Mouse (Mus musculus): ENCODE results near the gene Gnao1. TPM values are rescaled to one million over a fixed set of nuclear protein-coding genes. Genes with fewer than 3 reads are reported as not detected.

Gene Gnao1
- polyA plus RNA-seq, 2 experiments from 2014 or later, result 1.0 TPM; not detected in 1

GRCm38 (mm10) chr8:93845186-93845585 lies 35.4 kb downstream of the Gnao1 start:
- no peak for ATAC-seq

- no peak for ATAC-seq
Measured at GRCm38 (mm10) chr8:93852087-93852645, 42.4 kb downstream of the Gnao1 start.

- no peak for ATAC-seq
Measured at GRCm38 (mm10) chr8:93852851-93853461, 43.2 kb downstream of the Gnao1 start.

GRCm38 (mm10) chr8:93854676-93855075 lies 44.9 kb downstream of the Gnao1 start:
- ATAC-seq, result no peak

GRCm38 (mm10) chr8:93855272-93855671 lies 45.5 kb downstream of the Gnao1 start:
- no peak for ATAC-seq

GRCm38 (mm10) chr8:93857144-93857543 lies 47.4 kb downstream of the Gnao1 start:
- no peak for ATAC-seq

- ATAC-seq, result no peak
Measured at GRCm38 (mm10) chr8:93858286-93858685, 48.5 kb downstream of the Gnao1 start.

- ATAC-seq, result no peak
Measured at GRCm38 (mm10) chr8:93860020-93860419, 50.3 kb downstream of the Gnao1 start.

- ATAC-seq, result peak; percentile 91
Measured at GRCm38 (mm10) chr8:93864064-93864463, 54.3 kb downstream of the Gnao1 start.

GRCm38 (mm10) chr8:93866271-93866670 lies 56.5 kb downstream of the Gnao1 start:
- no peak for ATAC-seq

GRCm38 (mm10) chr8:93868486-93869221 lies 58.9 kb downstream of the Gnao1 start:
- ATAC-seq, result no peak

GRCm38 (mm10) chr8:93871275-93871674 lies 61.5 kb downstream of the Gnao1 start:
- ATAC-seq, result no peak

- no peak for ATAC-seq
Measured at GRCm38 (mm10) chr8:93878396-93878795, 68.6 kb downstream of the Gnao1 start.

- no peak for ATAC-seq
Measured at GRCm38 (mm10) chr8:93879966-93880365, 70.2 kb downstream of the Gnao1 start.

GRCm38 (mm10) chr8:93881381-93881780 lies 71.6 kb downstream of the Gnao1 start:
- ATAC-seq, result no peak

- no peak for ATAC-seq
Measured at GRCm38 (mm10) chr8:93883241-93883640, 73.5 kb downstream of the Gnao1 start.

GRCm38 (mm10) chr8:93883771-93884170 lies 74.0 kb downstream of the Gnao1 start:
- ATAC-seq, result no peak

- ATAC-seq, result no peak
Measured at GRCm38 (mm10) chr8:93884316-93884715, 74.5 kb downstream of the Gnao1 start.

- no peak for ATAC-seq
Measured at GRCm38 (mm10) chr8:93886181-93886580, 76.4 kb downstream of the Gnao1 start.

GRCm38 (mm10) chr8:93888150-93888676 lies 78.4 kb downstream of the Gnao1 start:
- ATAC-seq, result no peak

GRCm38 (mm10) chr8:93888702-93889480 lies 79.1 kb downstream of the Gnao1 start:
- ATAC-seq, result no peak

- ATAC-seq, result no peak
Measured at GRCm38 (mm10) chr8:93893556-93893955, 83.8 kb downstream of the Gnao1 start.
